Mouse (Mus musculus) midbrain, embryonic 10.5 days (tissue): ENCODE measurements around the gene Osbpl10. TPM values are rescaled to one million over a fixed set of nuclear protein-coding genes. Genes with fewer than 3 reads are reported as not detected.
"Not testable (repeated sequence)": the region's sequence is repeated elsewhere in the genome, so short reads cannot be mapped to it uniquely, and the experiment has no call there.

Experiments used
- DNase-seq: peaks from one replicate; pipeline ENCODE4 v3.0.0-alpha.2; 2017; ENCODE audit warnings: low spot score
- H3K27ac ChIP-seq: fragments of 300-500 bp; sonication (generic); replicated peaks from 2 replicates; pipeline ENCODE4 v1.5.1; 2016; ENCODE audit warnings: mild to moderate bottlenecking
- H3K27me3 ChIP-seq: fragments of 300-500 bp; sonication (generic); 2 replicates; pipeline ENCODE4 v1.6.1; 2016; ENCODE audit warnings: low read depth, mild to moderate bottlenecking; ENCODE audit not compliant: poor library complexity, severe bottlenecking
- H3K36me3 ChIP-seq: fragments of 300-500 bp; sonication (generic); 2 replicates; pipeline ENCODE4 v1.6.1; 2016; ENCODE audit warnings: mild to moderate bottlenecking, moderate library complexity
- H3K4me1 ChIP-seq: fragments of 300-500 bp; sonication (generic); 2 replicates; pipeline ENCODE4 v1.6.1; 2016
- H3K4me3 ChIP-seq: fragments of 300-500 bp; sonication (generic); 2 replicates; pipeline ENCODE4 v1.5.1; 2016; ENCODE audit warnings: mild to moderate bottlenecking, moderate library complexity
- H3K9me3 ChIP-seq: fragments of 300-500 bp; sonication (generic); replicated peaks from 2 replicates; pipeline ENCODE4 v1.6.1; 2016; ENCODE audit warnings: mild to moderate bottlenecking
- WGBS: fragments of 180-500 bp; shearing (Covaris S2); methylation state at CpG from one replicate; pipeline ENCODE4 v1.1.7; 2016; 5-methylcytosine and 5-hydroxymethylcytosine counted together
- polyA plus RNA-seq: library from polyadenylated mRNA; unstranded; fragments of >200 nt; fragmentation: Nextera tagmentation; extraction: Ambion mirVana; gene quantifications from 2 replicates; pipeline ENCODE4 v1.2.1, GENCODE M21; 2016

Gene Osbpl10
- polyA plus RNA-seq, 1 experiment from 2014 or later: 1.5 TPM

- 93% methylated on average over 11 of the region's 11 CpGs for WGBS
- Histone ChIP-seq H3K4me1 (0 out of 2 replicates have a peak, but pooled peaks cover 2% of the 10 kb centered on the region), H3K9me3 (no peaks in the 10 kb centered on the region)
Observed at GRCm38 (mm10) chr9:114955340-114955739, 23.0 kb upstream of the Osbpl10 start.

DNA sequence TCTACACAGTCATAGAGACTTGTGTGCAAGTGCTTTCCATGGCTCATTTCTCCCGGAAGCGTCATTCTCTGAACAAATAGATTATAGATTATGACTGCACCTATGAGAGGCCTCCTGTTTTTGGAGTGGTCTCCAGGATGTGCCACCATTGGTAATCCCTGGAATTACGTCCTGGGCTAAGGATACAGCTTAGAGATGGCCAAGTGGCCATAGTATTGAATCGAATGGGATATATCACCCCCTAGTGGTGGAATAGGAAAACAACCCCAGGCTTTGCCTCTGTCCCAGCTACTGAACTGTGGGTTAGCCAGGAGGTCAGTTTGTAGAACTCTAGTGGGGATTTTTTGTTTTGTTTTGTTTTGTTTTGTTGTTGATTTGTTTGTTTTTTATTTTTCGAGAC lies 21.4 kb upstream of the Osbpl10 start:
- H3K4me3 ChIP-seq: no peak overlapping the region
- H3K27ac ChIP-seq: no peak overlapping the region
- no peaks in the 10 kb centered on the region for H3K4me1 ChIP-seq
- H3K9me3 ChIP-seq: peaks cover under 1% of the 10 kb centered on the region; the same call in 1 of the 2 replicates
- DNase-seq: peak; percentile 39
- H3K36me3 ChIP-seq: no peaks in the 10 kb centered on the region
- no peaks in the 10 kb centered on the region for H3K27me3 ChIP-seq
- 47% methylated on average over 5 of the region's 5 CpGs for WGBS

More at GRCm38 (mm10) chr9:114955340-114955739, 23.0 kb upstream of the Osbpl10 start:
- H3K27ac ChIP-seq: no peak overlapping the region
- H3K27me3 ChIP-seq: no peaks in the 10 kb centered on the region
- DNase-seq: no peak
- no peaks in the 10 kb centered on the region for H3K36me3 ChIP-seq
- no peak overlapping the region for H3K4me3 ChIP-seq

DNA sequence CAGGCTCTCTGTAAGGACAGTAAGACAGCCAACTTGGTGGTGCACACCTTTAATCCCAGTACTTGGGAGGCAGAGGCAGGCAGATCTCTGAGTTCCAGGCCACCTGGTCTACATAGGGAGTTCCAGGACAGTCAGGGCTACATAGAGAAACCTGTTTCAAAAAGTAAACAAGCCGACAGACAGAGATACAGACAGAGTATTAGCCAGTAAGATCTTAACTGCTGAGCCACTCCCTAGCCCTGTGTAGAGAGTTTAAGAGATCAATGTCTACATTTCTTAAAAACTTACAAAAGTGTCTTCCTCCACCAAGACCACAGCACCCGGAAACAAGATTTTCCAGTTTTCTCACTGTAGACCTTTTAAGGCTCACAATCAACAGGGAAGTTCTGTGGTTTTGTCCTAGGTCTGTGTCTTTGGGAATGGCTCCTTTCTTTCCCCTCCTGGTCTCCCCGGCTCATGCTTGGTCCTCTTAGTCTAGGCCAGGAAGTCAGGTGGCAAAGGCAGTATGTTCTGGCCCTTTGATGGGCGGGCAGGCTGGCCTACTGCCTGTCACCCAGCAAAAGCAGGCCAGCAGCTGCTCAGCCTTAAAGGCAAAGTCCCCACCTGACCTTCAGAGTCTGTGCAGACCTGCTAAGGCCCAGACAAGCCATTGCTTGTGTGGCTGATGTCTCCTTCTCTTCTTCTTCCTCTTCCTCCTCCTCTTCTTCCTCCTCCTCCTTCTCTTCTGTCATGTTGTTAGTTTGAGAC lies 18.2 kb upstream of the Osbpl10 start:
- Histone ChIP-seq H3K4me3 (no peak overlapping the region), H3K36me3 (no peaks in the 10 kb centered on the region), H3K9me3 (peaks cover 4% of the 10 kb centered on the region; the same call in 1 of the 2 replicates), H3K27me3 (no peaks in the 10 kb centered on the region), H3K27ac (no peak overlapping the region), H3K4me1 (peaks cover 4% of the 10 kb centered on the region; the same call in 1 of the 2 replicates)
- no peak for DNase-seq
- WGBS: 81% methylated on average over 4 of the region's 4 CpGs

- DNase-seq: no peak
- Histone ChIP-seq H3K36me3 (no peaks in the 10 kb centered on the region), H3K9me3 (peaks cover 4% of the 10 kb centered on the region; the same call in 1 of the 2 replicates), H3K27me3 (no peaks in the 10 kb centered on the region), H3K4me1 (peaks cover 4% of the 10 kb centered on the region; the same call in 1 of the 2 replicates), H3K4me3 (no peak overlapping the region), H3K27ac (no peak overlapping the region)
- WGBS: 88% methylated on average over 6 of the region's 6 CpGs
Observed at GRCm38 (mm10) chr9:114960844-114961243, 17.5 kb upstream of the Osbpl10 start.

- no peak overlapping the region for H3K4me3 ChIP-seq
- H3K36me3 ChIP-seq: no peaks in the 10 kb centered on the region
- no peak overlapping the region for H3K27ac ChIP-seq
- DNase-seq: no peak
- no peaks in the 10 kb centered on the region for H3K27me3 ChIP-seq
- 60% methylated on average over 3 of the region's 3 CpGs for WGBS
- peaks cover 4% of the 10 kb centered on the region; the same call in 1 of the 2 replicates for H3K4me1 ChIP-seq
- H3K9me3 ChIP-seq: peaks cover 4% of the 10 kb centered on the region; the same call in 1 of the 2 replicates
Observed at GRCm38 (mm10) chr9:114964093-114964492, 14.3 kb upstream of the Osbpl10 start.

GRCm38 (mm10) chr9:114966286-114966685 lies 12.1 kb upstream of the Osbpl10 start:
- not testable (repeated sequence) for H3K27ac ChIP-seq, H3K4me3 ChIP-seq, H3K9me3 ChIP-seq, H3K4me1 ChIP-seq, DNase-seq, H3K27me3 ChIP-seq, H3K36me3 ChIP-seq
- 87% methylated on average over 7 of the region's 7 CpGs for WGBS

DNA sequence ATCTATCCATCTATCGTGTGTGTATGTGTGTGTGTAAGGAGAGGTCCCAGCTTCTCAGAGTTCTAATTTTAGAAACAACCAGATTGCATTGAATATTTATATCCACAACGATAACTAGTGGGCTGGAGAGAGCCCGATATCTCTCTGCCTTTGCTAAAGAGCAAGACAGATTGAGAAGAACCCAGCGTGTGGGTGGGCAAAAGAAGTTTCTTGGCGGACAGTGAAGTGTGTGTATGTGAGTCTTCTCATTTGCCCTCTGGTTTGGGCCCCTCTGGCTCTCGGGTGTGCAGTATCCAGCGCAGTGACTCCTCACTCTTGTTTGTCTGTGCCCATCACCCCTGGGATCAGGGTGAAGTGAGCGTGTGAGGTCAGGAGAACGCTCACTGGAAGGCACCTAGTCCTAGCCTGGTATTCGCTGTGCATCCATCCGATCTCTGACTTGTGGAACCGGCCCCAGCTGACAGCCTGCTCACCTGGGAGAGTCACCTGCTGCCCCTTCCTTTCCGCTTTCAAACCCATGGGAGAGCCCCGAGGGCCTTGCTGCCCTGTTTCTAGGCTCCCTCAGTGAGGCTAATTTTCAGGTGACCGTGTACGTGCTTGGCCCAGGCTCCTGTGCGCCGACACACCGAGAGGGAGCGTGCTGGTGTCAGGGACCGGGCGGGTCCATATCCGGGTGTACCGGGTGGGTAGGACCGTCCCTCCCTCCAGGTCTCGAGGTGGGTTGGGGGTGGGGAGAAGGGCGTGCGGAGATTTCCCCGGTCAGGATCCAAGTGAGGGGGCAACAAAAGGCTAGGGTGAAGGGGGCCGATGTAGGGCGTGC lies 698 bp upstream of the Osbpl10 start:
- Histone ChIP-seq H3K4me3 (peak overlapping the region; percentile 83), H3K36me3 (no peaks in the 10 kb centered on the region), H3K27me3 (peaks cover 50% of the 10 kb centered on the region), H3K27ac (peak overlapping the region; percentile 91), H3K4me1 (peaks cover 25% of the 10 kb centered on the region), H3K9me3 (no peaks in the 10 kb centered on the region)
- 9% methylated on average over 30 of the region's 31 CpGs for WGBS
- no peak for DNase-seq

GRCm38 (mm10) chr9:114979969-114980368 lies 1.6 kb downstream of the Osbpl10 start:
- Histone ChIP-seq H3K9me3 (0 out of 2 replicates have a peak, but pooled peaks cover 4% of the 10 kb centered on the region), H3K27ac (no peak overlapping the region), H3K4me3 (no peak overlapping the region), H3K4me1 (peaks cover 25% of the 10 kb centered on the region), H3K36me3 (no peaks in the 10 kb centered on the region), H3K27me3 (peaks cover 50% of the 10 kb centered on the region)
- WGBS: 74% methylated on average over 6 of the region's 6 CpGs
- no peak for DNase-seq

- Histone ChIP-seq H3K36me3 (no peaks in the 10 kb centered on the region), H3K9me3 (0 out of 2 replicates have a peak, but pooled peaks cover 4% of the 10 kb centered on the region), H3K27me3 (peaks cover 25% of the 10 kb centered on the region), H3K4me3 (no peak within 1 kb of the TSS), H3K27ac (no peak within 1 kb of the TSS), H3K4me1 (peaks cover 22% of the 10 kb centered on the region)
- no peak for DNase-seq
- WGBS: 93% methylated on average over 16 of the region's 16 CpGs
Observed at GRCm38 (mm10) chr9:114982689-114983360, 4.5 kb downstream of the Osbpl10 start, which contains the start of gene Rps27rt. Rps27rt (minus strand) TSS chr9:114982739.

- H3K27ac ChIP-seq: no peak overlapping the region
- 96% methylated on average over 5 of the region's 5 CpGs for WGBS
- H3K4me1 ChIP-seq: peaks cover 6% of the 10 kb centered on the region; the same call in 1 of the 2 replicates
- H3K4me3 ChIP-seq: no peak overlapping the region
- H3K27me3 ChIP-seq: peaks cover 4% of the 10 kb centered on the region; the same call in 1 of the 2 replicates
- no peaks in the 10 kb centered on the region for H3K36me3 ChIP-seq
- H3K9me3 ChIP-seq: 0 out of 2 replicates have a peak, but pooled peaks cover 4% of the 10 kb centered on the region
- DNase-seq: no peak
Observed at GRCm38 (mm10) chr9:114985741-114986140, 7.4 kb downstream of the Osbpl10 start.

DNA sequence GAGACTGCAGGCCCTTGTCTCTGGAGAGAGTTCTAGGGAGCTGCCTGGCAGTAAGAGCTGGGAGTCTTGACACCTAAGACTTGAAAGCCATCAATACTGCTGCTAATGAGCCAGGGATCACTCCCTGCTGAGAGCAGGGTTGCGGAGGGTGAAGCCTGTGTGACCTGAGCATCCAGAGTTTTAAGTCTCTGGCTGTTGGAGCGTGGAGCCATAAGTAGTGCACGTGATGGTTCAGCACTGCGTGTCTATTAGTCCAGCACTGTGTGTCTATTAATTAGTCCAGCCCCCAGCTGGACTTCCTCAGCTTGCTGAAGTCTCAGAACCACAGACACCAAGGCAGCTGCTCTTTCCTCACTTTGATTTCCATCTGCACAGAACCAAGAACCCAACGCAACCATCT lies 8.0 kb downstream of the Osbpl10 start:
- H3K36me3 ChIP-seq: no peaks in the 10 kb centered on the region
- no peak overlapping the region for H3K4me3 ChIP-seq
- H3K27me3 ChIP-seq: no peaks in the 10 kb centered on the region
- no peak overlapping the region for H3K27ac ChIP-seq
- 0 out of 2 replicates have a peak, but pooled peaks cover 4% of the 10 kb centered on the region for H3K9me3 ChIP-seq
- DNase-seq: no peak
- WGBS: 88% methylated on average over 5 of the region's 5 CpGs
- H3K4me1 ChIP-seq: peaks cover 6% of the 10 kb centered on the region; the same call in 1 of the 2 replicates

GRCm38 (mm10) chr9:114988029-114988428 lies 9.7 kb downstream of the Osbpl10 start:
- no peak overlapping the region for H3K4me3 ChIP-seq
- H3K36me3 ChIP-seq: no peaks in the 10 kb centered on the region
- no peaks in the 10 kb centered on the region for H3K27me3 ChIP-seq
- H3K4me1 ChIP-seq: peaks cover 6% of the 10 kb centered on the region; the same call in 1 of the 2 replicates
- WGBS: 93% methylated on average over 3 of the region's 3 CpGs
- H3K27ac ChIP-seq: no peak overlapping the region
- peaks cover 9% of the 10 kb centered on the region; the same call in 1 of the 2 replicates for H3K9me3 ChIP-seq
- DNase-seq: no peak
